Mouse (Mus musculus) neural tube, embryonic 15.5 days (tissue): ENCODE data around the gene Rap1gap. TPM values are rescaled to one million over a fixed set of nuclear protein-coding genes. Genes with fewer than 3 reads are reported as not detected.

Experiments used
- polyA plus RNA-seq: library from polyadenylated mRNA; unstranded; fragments of >200 nt; fragmentation: Nextera tagmentation; extraction: Ambion mirVana; gene quantifications from 2 replicates; pipeline ENCODE4 v1.2.1, GENCODE M21; 2015

Rap1gap gene
- polyA plus RNA-seq, 1 experiment from 2014 or later: 106 TPM

Other genes starting within 250 kb of the Rap1gap start
- gene Cela3b, start 234.2 kb upstream of the Rap1gap start, polyA plus RNA-seq: 0.86 TPM in 1 of 2 replicates, not detected in the other
- gene 1700013G24Rik, start 211.4 kb upstream of the Rap1gap start, polyA plus RNA-seq: not detected in 2 replicates
- 7.5 and 9.8 TPM in 2 replicates for gene Hspg2, start 196.0 kb upstream of the Rap1gap start, polyA plus RNA-seq
- gene Ldlrad2, start 90.2 kb upstream of the Rap1gap start, polyA plus RNA-seq: not detected in 2 replicates
- 59.3 and 61.6 TPM in 2 replicates for gene Usp48, start 71.0 kb upstream of the Rap1gap start, polyA plus RNA-seq
- gene Alpl, start 131.7 kb downstream of the Rap1gap start, polyA plus RNA-seq: 12.0 and 14.6 TPM in 2 replicates
- gene Ece1, start 197.5 kb downstream of the Rap1gap start, polyA plus RNA-seq: 23.0 TPM in 2 replicates